Mouse (Mus musculus) inflammation-experienced regulatory T-cells, adult 6 months (primary cell): Measurements from ENCODE around the gene Syf2. TPM values are rescaled to one million over a fixed set of nuclear protein-coding genes. Genes with fewer than 3 reads are reported as not detected.
A peak's percentile ranks its signal among the peaks of the same experiment; 100 is the strongest.

Experiments
- ATAC-seq: one replicate; pipeline ENCODE4 v1.8.0; 2017
- polyA plus RNA-seq, 3 experiments: library from polyadenylated mRNA; unstranded; fragments of 100-300 nt; shearing (Covaris generic); gene quantifications; one replicate each; pipeline ENCODE4 v1.2.1; 2017

Syf2 gene
- polyA plus RNA-seq, 3 experiments from 2014 or later, result 206 to 224 (median 212) TPM

DNA sequence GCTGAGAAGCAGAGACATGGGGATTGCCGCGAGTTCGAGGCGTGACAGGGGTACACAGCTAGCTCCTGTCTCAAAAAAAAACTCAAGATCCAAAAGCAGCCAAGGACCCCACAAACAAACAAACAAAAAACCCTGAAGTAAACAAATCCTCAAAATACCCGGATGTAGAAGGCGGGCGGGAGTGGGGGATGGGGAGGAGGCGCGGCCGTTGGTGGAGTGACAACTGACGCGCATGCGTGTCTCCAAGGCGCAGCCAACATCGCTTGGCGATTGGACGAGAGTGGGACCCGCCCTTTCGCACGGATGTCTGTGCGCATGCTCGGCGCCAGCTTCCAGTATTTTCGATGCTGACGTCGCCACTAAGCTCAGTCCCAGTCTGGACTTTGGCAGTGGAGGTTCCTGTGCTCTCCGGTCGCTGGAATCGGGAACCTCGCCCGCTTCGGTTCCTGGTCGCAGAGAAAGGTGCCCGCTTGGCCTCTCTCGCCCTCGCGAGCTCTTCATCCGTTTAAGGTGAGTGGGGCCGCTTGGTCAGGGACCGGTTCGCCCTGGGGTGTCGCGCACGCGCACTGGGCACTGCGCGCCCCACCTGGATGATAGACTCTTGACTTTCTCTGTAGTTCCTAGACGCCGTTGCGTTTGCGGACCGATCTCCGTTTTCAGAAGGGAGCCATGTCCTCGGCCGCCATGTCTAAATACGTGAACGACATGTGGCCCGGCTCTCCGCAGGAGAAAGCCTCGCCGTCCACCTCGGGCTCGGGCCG is 7.3 kb upstream of the Syf2 start, which contains the start of gene Rsrp1:
Gene Rsrp1, plus strand, starts transcription at position 335 of the 761 bp plus-strand sequence.
- ATAC-seq, result peak; percentile 65

- ATAC-seq, result peak; percentile 22
Measured at GRCm38 (mm10) chr4:134924019-134924741, 6.5 kb upstream of the Syf2 start.

GRCm38 (mm10) chr4:134925206-134925605 is 5.5 kb upstream of the Syf2 start:
- no peak for ATAC-seq

DNA sequence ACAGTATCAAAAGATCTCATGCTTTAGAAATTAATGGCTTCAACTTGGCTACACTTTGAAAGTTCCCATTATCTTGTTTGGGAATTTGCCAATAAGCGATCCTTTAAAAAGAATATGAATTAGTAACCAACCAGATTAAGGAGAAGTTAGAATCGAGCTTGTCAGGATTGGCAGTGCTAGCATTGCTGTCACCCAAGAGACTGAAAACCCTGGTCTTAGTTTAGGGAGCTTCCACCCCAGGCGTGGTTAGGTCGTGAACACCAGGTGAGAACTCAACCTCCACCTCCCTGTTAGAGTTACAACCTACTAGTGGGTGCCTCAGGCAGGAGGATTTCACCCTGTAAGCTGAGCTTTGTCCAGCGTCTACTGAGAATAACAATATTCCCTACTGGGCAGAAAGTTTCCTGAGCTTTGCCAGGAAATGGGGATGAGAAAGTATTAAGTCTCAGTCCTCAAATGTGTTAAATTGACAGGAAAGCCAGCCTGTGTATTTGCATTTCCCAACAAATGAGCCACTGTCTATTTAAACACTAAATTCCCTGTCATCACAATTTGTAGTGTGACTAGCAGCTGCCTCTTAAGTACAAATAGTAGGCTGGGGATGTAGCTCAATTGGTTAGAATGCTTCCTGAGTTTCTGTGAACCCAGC is 2.8 kb upstream of the Syf2 start:
- no peak for ATAC-seq

DNA sequence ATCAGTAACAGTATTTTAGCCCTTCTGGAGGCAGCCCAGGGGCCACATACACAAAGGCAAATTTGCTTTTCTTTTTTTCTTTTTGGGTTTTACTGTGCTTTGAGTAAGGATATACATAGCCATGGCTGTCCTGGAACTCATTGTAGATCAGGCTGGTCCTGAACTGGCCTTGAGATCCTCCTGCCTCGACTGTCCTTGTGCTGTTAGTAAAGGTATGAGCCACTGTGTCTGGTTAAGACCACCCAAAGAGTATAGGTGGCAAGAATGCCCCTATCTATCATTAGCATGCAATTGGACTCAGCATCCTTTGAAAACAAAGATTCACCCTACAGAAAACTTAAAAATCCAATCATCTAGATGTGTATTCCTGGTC is 2.2 kb upstream of the Syf2 start:
- no peak for ATAC-seq

GRCm38 (mm10) chr4:134929536-134929935 is 1.2 kb upstream of the Syf2 start:
- ATAC-seq, result no peak

DNA sequence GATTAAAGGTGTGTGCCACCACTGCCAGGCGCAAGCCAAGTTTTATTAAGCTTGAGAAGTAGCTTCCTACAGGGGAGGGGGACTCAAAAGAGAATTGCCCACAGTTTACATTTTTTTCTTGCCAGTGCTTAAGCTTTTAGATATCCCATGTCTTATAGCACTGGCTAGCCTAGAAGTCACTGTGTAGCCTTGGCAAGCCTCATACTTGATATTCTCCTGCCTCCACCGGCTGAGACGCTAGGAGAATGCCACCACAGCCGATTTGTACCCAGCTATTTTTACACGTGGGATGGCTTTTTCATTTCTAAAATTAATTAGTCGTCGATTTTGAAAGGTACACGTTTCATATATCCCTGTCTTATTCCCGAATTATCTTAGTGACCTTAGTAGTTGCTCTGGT is 508 bp upstream of the Syf2 start:
- peak; percentile 4 for ATAC-seq

DNA sequence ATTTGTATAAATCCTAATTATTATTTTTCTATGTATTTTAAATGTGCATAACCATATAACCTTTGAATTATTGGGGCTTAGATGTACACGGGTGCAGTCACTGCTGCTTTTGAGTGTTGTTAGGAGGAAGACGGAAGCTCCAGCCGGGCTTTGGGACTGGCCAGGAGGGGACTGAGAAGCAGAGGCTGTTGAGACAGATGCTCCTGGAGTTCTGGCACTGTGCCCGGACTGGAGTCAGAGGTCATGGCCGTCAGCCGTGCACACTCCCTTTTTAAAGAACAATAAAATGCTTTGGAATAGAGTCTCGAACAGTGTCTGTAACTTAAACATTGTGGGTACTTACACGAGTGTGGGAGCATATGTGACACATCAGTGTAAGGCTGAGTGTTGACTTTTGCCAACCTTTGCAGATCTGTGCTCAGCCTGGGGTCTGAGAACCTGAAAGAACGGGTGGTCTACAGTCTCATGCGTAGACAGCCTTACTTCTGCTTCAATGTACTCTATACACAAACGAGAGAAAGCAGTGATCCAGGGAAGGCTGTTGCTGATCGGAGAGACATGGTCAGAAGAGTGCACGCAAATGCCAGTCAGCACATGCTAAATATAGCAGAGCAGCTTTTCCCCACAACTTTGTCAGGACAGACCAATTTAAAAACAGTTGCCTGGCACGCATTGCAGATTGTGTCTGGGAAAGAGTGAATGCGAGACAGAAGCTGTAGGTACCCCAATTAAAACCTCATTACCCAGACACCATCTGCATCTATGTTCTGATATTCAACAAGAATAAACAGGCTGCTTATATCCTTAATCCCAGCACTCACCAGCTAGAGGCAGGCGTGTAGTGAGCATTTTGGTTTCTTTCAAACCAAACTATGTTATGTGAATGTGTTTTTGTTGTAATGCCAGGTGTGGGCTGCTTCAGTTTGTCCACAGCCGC is 6.8 kb downstream of the Syf2 start:
- ATAC-seq, result no peak

DNA sequence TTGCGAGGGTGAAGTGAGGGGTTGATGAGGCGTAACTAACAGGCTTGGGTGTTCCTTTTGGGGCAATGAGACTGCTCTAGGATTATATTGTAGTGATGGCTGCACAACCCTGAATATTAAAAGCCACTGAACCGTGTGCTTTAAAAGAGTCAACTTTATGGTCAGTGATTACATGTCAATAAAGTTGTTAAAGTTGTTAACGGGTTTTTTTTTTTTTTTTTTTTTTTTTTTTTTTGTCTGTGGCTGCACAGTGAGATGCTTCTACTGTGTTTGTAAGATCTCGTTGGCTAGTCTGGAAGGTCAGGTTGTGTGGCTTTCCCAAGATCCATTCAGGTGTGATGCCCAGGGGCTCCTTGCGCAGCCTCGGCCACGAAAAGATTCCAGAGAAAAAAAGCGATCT is 9.2 kb downstream of the Syf2 start:
- ATAC-seq, result no peak

GRCm38 (mm10) chr4:134943758-134944538 is 13.2 kb downstream of the Syf2 start:
- no peak for ATAC-seq

GRCm38 (mm10) chr4:134946024-134946744 is 15.5 kb downstream of the Syf2 start:
- ATAC-seq, result peak; percentile 43

GRCm38 (mm10) chr4:134950518-134951091 is 19.9 kb downstream of the Syf2 start:
- no peak for ATAC-seq

GRCm38 (mm10) chr4:134954461-134954860 is 23.8 kb downstream of the Syf2 start:
- no peak for ATAC-seq

DNA sequence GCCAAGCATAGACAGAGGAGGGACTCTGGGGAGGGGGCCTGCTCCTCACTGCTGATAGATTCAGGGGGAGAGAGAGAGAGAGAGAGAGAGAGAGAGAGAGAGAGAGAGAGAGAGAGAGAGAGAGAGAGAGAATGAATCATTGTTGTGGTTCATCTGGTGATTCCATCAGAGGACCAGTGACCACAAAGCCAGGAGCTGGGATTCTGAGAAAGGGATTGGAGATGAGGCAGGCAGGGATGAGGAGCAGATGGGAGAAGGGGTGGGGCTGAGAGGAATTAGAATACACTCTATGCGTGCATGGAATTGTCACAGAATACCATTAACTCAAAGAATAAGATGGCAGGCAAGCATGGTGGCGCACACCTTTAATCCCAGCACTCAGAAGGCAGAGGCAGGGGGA is 24.5 kb downstream of the Syf2 start:
- no peak for ATAC-seq

DNA sequence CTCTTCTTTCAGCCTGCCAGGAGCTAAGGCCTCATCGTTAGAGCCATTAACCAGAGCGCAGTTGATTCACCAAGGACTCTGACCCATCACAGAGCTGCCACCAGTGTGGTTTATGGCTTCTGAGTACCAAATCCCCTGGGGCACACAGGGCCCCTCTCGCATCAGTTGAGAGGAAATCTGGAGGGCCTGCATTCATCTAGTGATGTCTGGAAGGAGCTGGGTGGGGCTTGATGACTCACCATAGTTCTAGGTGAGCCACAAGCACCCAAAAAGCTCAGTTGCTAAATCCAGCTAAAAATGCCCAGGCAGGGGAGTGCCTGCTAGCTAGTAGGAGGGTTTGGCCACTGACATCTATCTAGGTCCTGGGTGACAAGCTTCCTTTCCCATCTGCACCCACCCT is 25.1 kb downstream of the Syf2 start:
- ATAC-seq, result no peak

DNA sequence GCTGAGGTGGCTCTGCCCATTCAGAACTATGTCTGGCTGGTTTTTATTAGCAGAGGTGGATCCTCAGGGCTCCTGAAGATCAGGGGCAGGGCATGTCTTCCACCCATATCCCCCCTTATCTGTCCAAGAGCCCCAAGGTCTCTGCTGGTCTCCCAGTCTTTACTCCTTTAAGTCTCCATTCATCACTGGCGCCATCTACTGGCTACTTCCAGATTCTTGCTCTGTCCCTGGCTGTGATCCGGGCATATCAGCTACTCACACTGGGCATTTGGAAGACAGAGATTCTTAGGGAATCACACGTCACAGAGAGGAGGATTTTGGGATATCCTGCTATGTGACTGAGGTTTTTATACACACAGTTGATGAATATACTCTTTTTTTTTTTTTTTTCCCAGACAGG is 25.6 kb downstream of the Syf2 start:
- ATAC-seq, result no peak

DNA sequence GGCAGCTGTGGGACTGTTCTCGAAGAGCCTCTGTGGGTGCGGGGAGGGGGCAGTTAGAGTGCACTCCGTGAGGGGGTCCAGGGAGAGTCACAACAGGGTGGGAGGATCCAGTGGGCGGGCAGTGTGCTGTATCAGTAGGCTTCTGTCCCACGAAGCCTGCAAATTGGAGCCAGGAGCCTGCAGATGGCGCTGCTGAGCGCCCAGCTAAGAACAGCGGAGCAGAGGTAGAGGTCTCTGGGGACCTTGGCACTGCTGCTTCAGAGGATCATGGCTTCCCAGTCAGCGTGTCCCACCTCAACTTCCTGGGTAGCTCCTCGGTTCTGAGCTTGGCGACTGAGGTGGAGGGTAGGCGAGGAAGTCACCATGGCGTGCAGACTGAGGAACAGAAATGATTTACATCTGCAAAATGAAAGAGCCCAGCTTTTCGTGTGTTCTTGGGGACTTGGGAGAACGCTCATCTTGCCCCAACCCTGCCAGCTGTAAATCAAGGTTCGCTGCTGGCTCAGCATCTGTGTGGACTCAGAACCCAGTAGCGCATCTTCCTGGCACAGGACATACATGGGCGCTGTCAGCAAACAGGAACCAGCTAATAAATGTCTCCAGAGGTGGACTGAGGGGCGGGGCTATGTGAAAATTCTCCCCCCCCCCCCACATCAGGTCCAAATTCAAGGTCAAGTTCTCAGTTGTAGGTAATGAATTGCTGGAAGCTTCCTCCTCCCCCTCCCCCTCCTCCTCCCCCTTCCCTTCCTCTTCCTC is 32.5 kb downstream of the Syf2 start:
- ATAC-seq, result no peak

DNA sequence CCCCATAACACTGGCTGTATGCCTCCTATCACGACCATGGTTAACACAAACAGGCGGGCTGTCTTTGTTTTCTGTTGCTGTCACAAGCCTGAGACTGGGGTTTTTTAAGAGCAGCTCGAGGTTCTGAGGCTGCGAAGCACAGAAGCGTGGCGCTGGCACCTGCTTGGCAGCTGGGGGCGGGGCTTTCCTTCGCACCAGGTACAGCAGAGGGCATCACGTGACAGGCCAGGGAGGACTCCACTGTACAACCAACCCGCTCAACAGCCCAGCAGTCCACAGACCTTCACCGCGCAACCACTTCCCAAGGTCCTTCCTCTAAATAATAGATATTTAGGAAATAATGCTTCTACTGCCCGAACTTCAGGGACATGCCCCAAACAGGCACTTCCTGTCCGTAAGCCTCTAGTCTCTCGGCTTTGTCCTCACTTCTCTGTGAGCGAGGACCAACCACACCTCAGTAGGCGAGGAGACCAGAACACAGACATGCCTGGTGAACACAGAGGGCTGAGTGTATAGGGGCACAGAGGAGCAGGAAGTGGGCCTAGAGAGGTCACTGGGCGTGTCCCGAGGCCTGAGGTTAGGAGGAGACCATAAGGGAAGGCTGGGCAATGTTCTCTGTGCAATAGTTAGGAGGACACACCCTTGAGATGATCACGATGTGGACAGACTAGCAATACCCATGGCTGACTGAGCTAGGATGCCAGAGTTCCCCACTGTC is 37.3 kb downstream of the Syf2 start:
- ATAC-seq, result no peak

- ATAC-seq, result no peak
Measured at GRCm38 (mm10) chr4:134968605-134968976, 37.9 kb downstream of the Syf2 start.
